Mouse (Mus musculus) hindbrain, embryonic 14.5 days (tissue): ENCODE measurements at regions not wholly inside any gene's neighbourhood (a gene's known extent, or its start where the extent isn't known, plus 50 kb on each side); places are given as distances from the start of the nearest gene placed in this dataset.

Experiments
- ATAC-seq: fragments of 200-750 bp; cut with Nextera tagmentation; 2 replicates; pipeline ENCODE4 v1.8.0; 2017; ENCODE audit warnings: moderate number of reproducible peaks, mild to moderate bottlenecking, moderate TSS enrichment, moderate library complexity; ENCODE audit not compliant: low FRiP score
- DNase-seq: peaks from one replicate; pipeline ENCODE4 v3.0.0-alpha.2; 2015; ENCODE audit warnings: low spot score
- H3K27ac ChIP-seq: fragments of 300-500 bp; sonication (generic); 2 replicates; pipeline ENCODE4 v1.5.1; 2014; ENCODE audit warnings: mild to moderate bottlenecking, moderate library complexity
- H3K27me3 ChIP-seq: fragments of 300-500 bp; sonication (generic); 2 replicates; pipeline ENCODE4 v1.6.1; 2014; ENCODE audit warnings: mild to moderate bottlenecking, low read length, mixed read lengths; ENCODE audit not compliant: control insufficient read depth, insufficient read depth
- H3K36me3 ChIP-seq: fragments of 300-500 bp; sonication (generic); replicated peaks from 2 replicates; pipeline ENCODE4 v1.6.1; 2014; ENCODE audit not compliant: control insufficient read depth, insufficient read depth
- H3K4me1 ChIP-seq: fragments of 300-500 bp; sonication (generic); replicated peaks from 2 replicates; pipeline ENCODE4 v1.6.1; 2014; ENCODE audit warnings: antibody characterized with exemption, low read length, mixed read lengths; ENCODE audit not compliant: control insufficient read depth, insufficient read depth
- H3K4me2 ChIP-seq: fragments of 300-500 bp; sonication (generic); replicated peaks from 2 replicates; pipeline ENCODE4 v1.6.1; 2014; ENCODE audit warnings: mild to moderate bottlenecking, moderate library complexity
- H3K4me3 ChIP-seq: fragments of 300-500 bp; sonication (generic); replicated peaks from 2 replicates; pipeline ENCODE4 v1.5.1; 2014; ENCODE audit warnings: mild to moderate bottlenecking, low read length
- H3K9ac ChIP-seq: fragments of 300-500 bp; sonication (generic); 2 replicates; pipeline ENCODE4 v1.6.1; 2014
- H3K9me3 ChIP-seq: fragments of 300-500 bp; sonication (generic); 2 replicates; pipeline ENCODE4 v1.6.1; 2016; ENCODE audit warnings: low read length; ENCODE audit not compliant: control insufficient read depth
- WGBS: fragments of 180-500 bp; shearing (Covaris S2); extraction: QIAGEN DNeasy Blood & Tissue Kit; methylation state at CpG from one replicate; pipeline ENCODE4 v1.1.7; 2014; 5-methylcytosine and 5-hydroxymethylcytosine counted together

DNA sequence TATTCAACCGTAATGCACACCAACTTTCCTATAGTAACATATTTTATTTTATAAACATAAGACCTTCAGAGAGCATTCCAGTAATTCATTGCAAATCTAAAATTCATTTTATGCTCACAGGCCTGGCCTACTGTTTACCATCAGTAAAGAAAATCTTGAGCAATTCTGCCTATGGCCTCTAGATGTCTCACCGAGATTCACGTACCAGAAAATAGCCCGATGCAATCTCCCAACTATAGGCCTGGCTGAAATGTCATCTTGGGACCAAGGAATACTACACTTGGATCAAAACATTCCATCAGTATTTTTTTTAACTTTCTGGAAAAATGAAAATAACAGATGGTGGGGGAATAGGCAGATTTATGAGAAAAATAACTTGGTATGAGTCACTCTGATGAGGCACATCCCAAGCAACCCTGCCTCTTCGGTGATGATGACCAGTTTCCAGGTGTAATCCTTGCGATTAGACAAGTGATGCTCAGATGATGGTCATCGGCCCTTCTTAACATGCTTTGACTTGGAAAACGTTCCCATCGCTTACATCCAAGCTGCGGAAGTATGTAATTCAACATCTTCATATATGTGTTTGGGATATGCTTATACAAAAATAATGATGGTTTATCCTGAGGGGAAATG is 439.9 kb downstream of the Nyap2 start:
- Histone ChIP-seq H3K9me3 (no peaks in the 10 kb centered on the region), H3K4me1 (no peaks in the 10 kb centered on the region), H3K27me3 (no peaks in the 10 kb centered on the region), H3K9ac (no peak overlapping the region), H3K27ac (no peak overlapping the region), H3K4me2 (no peak overlapping the region), H3K36me3 (no peaks in the 10 kb centered on the region), H3K4me3 (no peak overlapping the region)
- 61% methylated on average over 10 of the region's 10 CpGs for WGBS
- ATAC-seq (peak; percentile 78; the same call in 1 of the 2 replicates), DNase-seq (peak; percentile 67)

DNA sequence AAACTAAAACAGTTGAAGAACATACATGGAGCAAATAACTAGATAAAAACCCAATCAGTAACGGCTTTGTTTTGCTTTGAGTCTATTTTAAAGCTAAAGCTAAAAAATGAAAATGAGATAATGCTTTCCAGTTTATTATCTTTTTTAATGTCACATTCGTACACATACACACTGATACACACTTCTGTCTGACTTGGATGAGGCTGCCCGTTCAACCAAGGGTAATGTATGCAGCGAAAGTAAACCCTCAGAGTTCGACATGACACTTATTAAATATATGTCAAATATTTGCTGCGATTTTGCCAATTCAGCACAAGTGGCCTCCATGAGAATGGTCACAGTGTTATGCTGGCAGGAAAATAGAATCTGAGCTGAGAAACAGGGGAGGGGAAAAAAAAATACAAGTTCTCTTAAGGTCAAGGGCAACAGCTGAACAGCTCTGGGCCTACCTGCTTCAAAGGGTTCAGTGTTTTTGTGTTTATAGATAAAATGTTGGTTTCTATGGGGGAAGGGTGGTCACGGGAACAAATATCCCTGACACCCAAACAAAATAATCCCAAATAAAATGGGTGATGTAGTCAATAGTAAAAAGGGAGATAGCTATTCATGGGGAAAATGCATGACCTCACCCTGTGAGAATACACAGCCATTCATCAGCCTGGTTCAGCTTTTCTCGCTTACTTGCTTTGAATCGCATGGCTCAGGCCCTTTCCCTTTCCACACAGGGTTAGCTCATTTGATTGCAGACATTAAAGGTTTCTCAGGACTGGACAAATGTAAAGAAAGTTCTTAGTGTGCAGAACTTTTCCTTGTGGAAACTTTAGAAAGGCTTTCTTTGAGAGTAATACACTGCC is 443.9 kb downstream of the Nyap2 start:
- Histone ChIP-seq H3K9me3 (no peaks in the 10 kb centered on the region), H3K4me1 (0 out of 2 replicates have a peak, but pooled peaks cover 5% of the 10 kb centered on the region), H3K9ac (0 out of 2 replicates have a peak overlapping the region, but pooled peaks have one; percentile 4), H3K4me3 (no peak overlapping the region), H3K36me3 (no peaks in the 10 kb centered on the region), H3K27me3 (no peaks in the 10 kb centered on the region), H3K27ac (no peak overlapping the region), H3K4me2 (no peak overlapping the region)
- ATAC-seq (no peak), DNase-seq (no peak)
- 34% methylated on average over 9 of the region's 9 CpGs for WGBS

DNA sequence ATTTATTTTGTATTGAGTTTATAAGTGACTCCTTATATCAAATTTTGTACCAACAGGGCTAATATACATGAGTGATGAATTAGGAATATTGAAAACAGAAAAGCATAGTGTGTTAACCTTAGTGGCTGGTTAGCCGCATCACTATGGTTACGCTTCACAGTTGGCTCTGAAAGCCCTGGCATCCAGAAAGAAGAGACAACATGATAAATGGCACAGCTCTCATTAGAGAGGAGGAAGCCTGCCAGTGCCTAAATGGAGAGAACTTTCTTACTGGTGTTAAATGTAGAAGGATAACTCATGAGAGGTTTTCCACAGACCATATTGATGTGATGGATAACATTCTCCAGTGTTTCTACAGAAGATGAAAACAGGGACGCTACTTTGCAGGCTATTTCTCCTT is 446.2 kb downstream of the Nyap2 start:
- ATAC-seq (peak; percentile 68; the same call in 1 of the 2 replicates), DNase-seq (peak; percentile 57)
- Histone ChIP-seq H3K27ac (no peak overlapping the region), H3K4me1 (0 out of 2 replicates have a peak, but pooled peaks cover 5% of the 10 kb centered on the region), H3K9me3 (no peaks in the 10 kb centered on the region), H3K9ac (no peak overlapping the region), H3K4me2 (no peak overlapping the region), H3K4me3 (no peak overlapping the region), H3K36me3 (no peaks in the 10 kb centered on the region), H3K27me3 (no peaks in the 10 kb centered on the region)
- WGBS, result 63% methylated on average over 3 of the region's 3 CpGs

DNA sequence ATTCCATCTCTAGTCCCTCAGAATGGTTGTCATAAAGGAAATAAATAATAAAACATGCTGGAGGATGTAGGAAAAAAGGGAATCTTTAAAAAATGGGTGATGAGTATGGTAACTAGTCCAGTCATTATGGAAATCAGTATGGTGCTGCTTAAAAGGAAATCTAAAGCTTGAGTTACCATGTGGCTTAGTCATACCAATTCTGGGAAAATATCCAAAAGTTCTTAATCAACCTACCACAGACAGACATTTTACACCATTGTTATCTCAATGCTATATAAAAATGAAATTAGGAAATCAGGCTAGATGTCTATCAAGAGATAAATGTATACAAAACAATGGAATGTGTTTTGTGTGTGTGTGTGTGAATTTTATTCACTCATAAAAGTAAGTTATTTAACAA is 449.1 kb downstream of the Nyap2 start:
- H3K27ac ChIP-seq, result no peak overlapping the region
- DNase-seq (no peak), ATAC-seq (no peak)
- H3K9me3 ChIP-seq, result no peaks in the 10 kb centered on the region
- H3K36me3 ChIP-seq, result no peaks in the 10 kb centered on the region
- no peaks in the 10 kb centered on the region for H3K27me3 ChIP-seq
- no peak overlapping the region for H3K4me3 ChIP-seq
- H3K4me2 ChIP-seq, result no peak overlapping the region
- 0 out of 2 replicates have a peak, but pooled peaks cover 5% of the 10 kb centered on the region for H3K4me1 ChIP-seq
- H3K9ac ChIP-seq, result no peak overlapping the region

DNA sequence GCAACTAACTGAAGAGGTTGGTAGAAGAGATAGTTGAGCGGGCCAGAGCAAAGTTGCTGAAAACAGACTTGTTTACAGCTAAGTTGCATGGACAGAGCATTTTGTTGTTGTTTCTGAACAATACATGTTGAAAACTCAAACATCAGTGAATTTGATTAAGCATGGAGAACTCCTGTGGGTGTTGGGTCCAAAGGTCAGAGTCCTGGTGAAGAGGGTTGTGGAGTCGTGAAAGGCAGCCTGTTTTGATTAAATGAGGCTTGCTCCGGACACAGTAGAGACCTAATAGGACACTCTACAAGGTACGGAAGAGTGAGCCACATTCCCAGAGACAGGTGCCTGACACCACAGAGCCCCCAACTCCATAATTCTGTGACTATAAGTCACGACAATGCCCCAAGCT is 461.1 kb downstream of the Nyap2 start:
- DNase-seq (no peak), ATAC-seq (no peak)

DNA sequence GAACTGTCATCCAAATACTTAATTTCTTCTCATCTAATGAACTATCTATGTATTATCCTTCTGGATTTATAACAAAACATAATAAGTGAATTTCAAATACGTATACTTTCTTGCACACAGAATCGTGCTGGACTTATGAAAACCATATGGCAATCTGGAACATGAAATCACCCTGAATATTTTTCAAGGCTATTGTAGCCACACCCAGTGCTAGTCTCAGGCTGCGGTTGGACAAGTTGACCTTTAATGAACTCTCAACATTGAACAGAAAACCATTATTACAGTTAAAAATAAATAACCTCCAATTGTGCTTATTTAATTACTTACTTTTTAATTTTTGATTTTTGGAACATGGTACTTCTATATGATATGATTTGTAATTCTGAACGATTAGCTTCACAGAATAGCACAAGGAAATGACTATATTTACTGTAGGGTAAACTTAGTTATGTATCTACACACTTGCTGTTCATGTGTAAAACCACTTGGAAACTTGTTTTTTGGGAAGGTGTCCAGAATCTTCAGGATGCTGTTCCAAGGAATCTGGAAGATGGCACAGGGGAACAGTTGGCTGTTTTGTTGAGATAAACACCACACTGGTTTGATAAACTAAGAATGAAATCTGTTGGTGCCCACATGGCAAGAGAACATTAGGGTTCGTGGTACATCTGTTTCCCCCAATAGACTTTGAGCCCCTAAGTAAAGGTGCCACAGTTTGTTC is 463.0 kb downstream of the Nyap2 start:
- Histone ChIP-seq H3K4me3 (no peak overlapping the region), H3K9ac (no peak overlapping the region), H3K27me3 (no peaks in the 10 kb centered on the region), H3K36me3 (no peaks in the 10 kb centered on the region), H3K27ac (no peak overlapping the region), H3K4me2 (no peak overlapping the region), H3K4me1 (no peaks in the 10 kb centered on the region), H3K9me3 (no peaks in the 10 kb centered on the region)
- DNase-seq (no peak), ATAC-seq (no peak)
- 88% methylated on average over 5 of the region's 5 CpGs for whole genome bisulfite sequencing

More for the DNA sequence above, 461.1 kb downstream of the Nyap2 start:
- no peak overlapping the region for H3K27ac ChIP-seq
- H3K9me3 ChIP-seq, result no peaks in the 10 kb centered on the region
- H3K4me2 ChIP-seq, result no peak overlapping the region
- no peaks in the 10 kb centered on the region for H3K36me3 ChIP-seq
- H3K4me1 ChIP-seq, result no peaks in the 10 kb centered on the region
- 46% methylated on average over 5 of the region's 5 CpGs for WGBS
- H3K27me3 ChIP-seq, result no peaks in the 10 kb centered on the region
- H3K4me3 ChIP-seq, result no peak overlapping the region
- H3K9ac ChIP-seq, result no peak overlapping the region

DNA sequence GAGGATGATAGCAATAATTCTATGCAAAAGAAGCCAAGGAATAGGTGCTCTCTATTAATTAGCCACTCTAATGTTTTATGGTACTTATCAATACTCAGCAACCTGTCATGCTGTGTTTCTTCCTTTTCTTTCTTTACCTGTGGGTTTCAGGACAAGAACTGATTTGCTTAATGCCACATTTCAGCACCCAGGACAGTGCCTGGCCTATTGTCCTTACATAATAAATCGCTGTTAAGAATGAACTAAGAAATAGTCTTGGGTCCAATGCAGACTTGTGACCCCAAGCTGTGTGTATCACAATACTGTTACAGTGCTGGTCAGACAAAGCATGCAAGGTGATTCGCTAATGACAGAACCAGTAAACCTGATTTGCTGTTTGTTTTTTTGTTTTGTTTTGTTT is 472.2 kb downstream of the Nyap2 start:
- no peak for DNase-seq
- no peak overlapping the region for H3K27ac ChIP-seq
- 81% methylated on average over 2 of the region's 2 CpGs for WGBS

DNA sequence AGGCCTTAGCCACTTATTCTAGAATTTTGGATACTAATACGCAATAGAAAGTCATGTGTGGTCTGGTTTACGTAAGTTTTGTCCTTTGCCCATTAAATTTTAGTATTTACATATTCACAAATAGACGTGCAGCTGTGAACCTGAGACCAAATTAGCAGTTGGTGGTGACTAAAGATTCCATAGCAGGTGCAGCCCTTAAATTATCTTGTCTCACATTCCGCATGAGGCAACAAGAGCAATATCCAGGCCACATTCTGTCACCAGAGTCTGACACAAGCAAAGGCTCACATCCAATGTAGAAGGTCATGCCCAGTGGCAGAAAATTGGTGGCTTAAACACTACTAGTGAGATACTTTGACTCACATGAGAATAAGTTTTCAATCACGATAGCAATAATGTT is 473.0 kb downstream of the Nyap2 start:
- WGBS, result 89% methylated on average over 5 of the region's 5 CpGs

More for the DNA sequence above, 472.2 kb downstream of the Nyap2 start:
- Histone ChIP-seq H3K9me3 (no peaks in the 10 kb centered on the region), H3K4me2 (no peak overlapping the region), H3K4me1 (no peaks in the 10 kb centered on the region), H3K36me3 (no peaks in the 10 kb centered on the region), H3K9ac (no peak overlapping the region), H3K4me3 (no peak overlapping the region), H3K27me3 (no peaks in the 10 kb centered on the region)
- ATAC-seq, result no peak

DNA sequence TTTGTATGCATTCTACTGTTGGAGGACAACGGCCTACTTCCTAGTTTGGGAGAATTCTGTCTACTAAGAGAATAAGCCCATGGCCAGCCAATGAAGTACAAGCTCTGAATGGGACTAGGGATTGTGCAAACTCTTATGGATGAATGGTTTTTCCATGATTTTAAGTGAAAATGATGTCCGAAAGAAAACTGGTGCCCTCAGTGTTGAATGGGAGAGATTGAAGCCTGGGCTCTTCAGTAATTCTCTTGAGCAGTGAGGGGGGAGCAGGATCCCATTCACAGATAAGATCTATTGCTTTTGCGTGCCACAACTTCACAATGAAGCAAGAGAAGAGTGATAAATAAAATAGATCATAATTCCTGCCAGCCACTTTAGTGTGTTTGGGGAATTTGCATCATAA is 476.0 kb downstream of the Nyap2 start:
- Histone ChIP-seq H3K4me2 (no peak overlapping the region), H3K9me3 (no peaks in the 10 kb centered on the region), H3K27ac (no peak overlapping the region), H3K36me3 (no peaks in the 10 kb centered on the region), H3K4me3 (no peak overlapping the region), H3K27me3 (no peaks in the 10 kb centered on the region), H3K4me1 (no peaks in the 10 kb centered on the region), H3K9ac (no peak overlapping the region)
- WGBS, result 80% methylated on average over 3 of the region's 3 CpGs
- DNase-seq (no peak), ATAC-seq (no peak)

More for the DNA sequence above, 473.0 kb downstream of the Nyap2 start:
- ATAC-seq (no peak), DNase-seq (no peak)
- Histone ChIP-seq H3K4me2 (no peak overlapping the region), H3K9me3 (no peaks in the 10 kb centered on the region), H3K4me1 (no peaks in the 10 kb centered on the region), H3K27me3 (no peaks in the 10 kb centered on the region), H3K9ac (no peak overlapping the region), H3K4me3 (no peak overlapping the region), H3K36me3 (no peaks in the 10 kb centered on the region), H3K27ac (no peak overlapping the region)
